Mouse (Mus musculus) leukemia stem cell, adult 10-12 weeks (primary cell): ENCODE data around the gene Slc17a6. TPM values are rescaled to one million over a fixed set of nuclear protein-coding genes. Genes with fewer than 3 reads are reported as not detected.

Source experiments
- polyA plus RNA-seq: library from polyadenylated mRNA; stranded (reverse); fragments of >175 nt; gene quantifications from 2 replicates; pipeline ENCODE4 v1.2.3, GENCODE M21; 2012; ENCODE audit warnings: low replicate concordance

Gene Slc17a6
- not detected in 2 replicates for polyA plus RNA-seq

GRCm38 (mm10) chr7:51621694-51622145 lies at the start of gene Slc17a6:
TSS of gene Slc17a6 (plus strand) at chr7:51622006.

Other genes starting within 250 kb of the Slc17a6 start
- not detected in 2 replicates for gene Ano5, start 111.0 kb upstream of the Slc17a6 start, polyA plus RNA-seq
- gene Gas2, start 240.0 kb downstream of the Slc17a6 start, polyA plus RNA-seq, result 0.61 and 3.9 TPM in 2 replicates
- 9.0 and 12.8 TPM in 2 replicates for gene Fancf, start 240.3 kb downstream of the Slc17a6 start, polyA plus RNA-seq